Mouse (Mus musculus): ENCODE data around the gene Grm4.

The Grm4 gene

GRCm38 (mm10) chr17:27521303-27521702, at the start of gene Grm4:
TSS of gene Grm4 (minus strand) at chr17:27521403.
- DNase-seq: no peak

GRCm38 (mm10) chr17:27568228-27568627, 47.0 kb upstream of the Grm4 start:
- peak; percentile 61 for DNase-seq

- DNase-seq: no peak
Measured at GRCm38 (mm10) chr17:27565942-27566267, 44.7 kb upstream of the Grm4 start.

DNA sequence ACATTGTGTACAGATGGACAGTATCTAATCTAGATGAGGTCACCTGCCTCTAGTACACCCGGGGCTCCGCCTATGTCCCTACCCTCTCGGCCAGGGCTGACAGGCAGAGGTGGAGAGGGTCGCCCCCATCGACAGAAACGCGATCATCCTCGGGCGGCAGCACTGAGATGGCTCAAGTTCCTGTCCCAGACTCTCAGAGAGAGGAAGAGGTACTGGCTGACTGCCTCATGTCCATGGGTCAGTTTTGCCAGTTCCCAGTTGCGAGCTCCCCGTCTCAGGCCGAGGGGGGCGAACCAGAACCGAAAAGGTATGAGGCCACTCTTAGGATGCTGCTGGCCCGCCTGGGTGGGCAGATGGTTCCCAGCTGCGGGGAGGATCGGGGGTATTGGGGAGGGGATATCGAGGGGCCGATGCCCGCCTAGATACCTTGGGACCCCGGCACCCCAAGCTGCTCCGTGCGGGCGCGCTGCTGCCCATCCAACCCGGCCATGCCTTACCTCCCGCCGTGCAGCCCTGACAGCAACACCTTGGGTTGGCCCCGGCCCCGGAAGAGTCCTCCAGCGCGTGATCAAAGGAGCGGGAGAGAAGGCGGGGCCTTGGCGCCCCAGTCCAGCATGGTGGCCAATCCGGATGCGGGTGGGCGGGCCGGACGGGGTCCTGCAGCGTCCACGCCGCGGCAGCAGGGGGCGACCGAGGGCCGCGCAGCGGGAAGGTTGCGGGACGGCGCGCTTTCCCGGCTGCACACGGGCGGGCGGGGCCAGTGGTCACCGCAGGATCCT, 44.1 kb upstream of the Grm4 start, which contains the start of gene AI413582:
TSS of gene AI413582 (minus strand) at position 594 of the 779 bp plus-strand sequence.
- DNase-seq: peak; percentile 98

GRCm38 (mm10) chr17:27564391-27565162, 43.4 kb upstream of the Grm4 start:
- DNase-seq: peak; percentile 73

DNA sequence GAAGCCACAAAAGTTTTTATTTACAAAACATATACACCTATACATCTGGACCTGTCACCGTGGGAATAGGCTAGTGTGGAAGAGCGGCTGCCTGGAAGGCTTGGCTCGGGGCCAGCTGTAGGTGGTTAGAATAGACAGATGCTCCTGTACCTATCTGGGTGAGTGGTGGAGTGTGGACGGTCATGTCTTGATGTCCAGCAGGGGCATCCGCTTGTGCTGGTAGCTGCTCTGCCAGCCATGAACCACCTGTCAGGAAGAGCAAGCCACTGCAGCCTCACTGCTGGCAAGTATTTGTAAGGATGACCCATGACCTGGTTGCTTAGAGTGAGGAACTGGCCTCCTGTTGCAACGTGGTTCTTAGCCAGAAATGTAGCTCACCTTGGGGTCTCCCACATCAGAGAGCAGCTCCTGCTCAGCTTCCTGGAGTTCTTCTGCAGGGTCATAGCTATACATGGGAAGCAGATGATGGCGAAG, 42.6 kb upstream of the Grm4 start:
- DNase-seq: peak; percentile 77

DNA sequence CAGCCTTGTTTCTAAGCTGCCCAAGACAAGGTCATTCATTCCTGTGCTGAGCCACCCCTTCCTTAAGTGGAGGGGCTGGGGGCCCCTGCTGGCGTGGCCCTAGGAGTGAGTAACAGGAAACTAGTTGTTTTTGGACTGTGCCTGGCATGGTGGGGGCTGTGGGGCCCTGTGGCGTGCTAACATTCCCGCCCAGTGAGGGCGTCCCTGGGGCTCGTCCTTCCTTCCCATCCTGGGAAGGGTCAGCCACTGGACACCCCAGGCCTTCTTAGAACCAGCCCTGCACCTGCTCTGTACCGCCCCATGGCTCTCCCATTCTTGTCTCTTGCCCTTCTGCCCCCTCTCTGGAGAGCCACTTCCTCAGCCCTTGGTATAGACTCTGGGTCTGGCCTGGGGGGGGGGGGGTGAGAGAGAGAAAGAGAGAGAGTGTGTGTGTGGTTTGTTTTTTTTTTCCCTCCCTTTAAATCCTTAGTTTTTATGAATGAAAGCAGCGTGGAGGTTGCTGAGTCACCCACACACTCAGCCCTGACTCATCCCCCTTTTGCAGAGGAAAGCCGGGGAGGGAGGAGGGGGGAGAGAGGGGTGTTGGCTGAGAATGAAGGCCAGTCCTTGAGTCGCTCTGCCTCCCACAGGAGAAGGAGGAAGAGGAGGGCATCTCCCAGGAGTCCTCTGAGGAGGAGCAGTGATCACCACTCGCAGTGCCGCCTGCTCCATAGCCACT, 40.8 kb upstream of the Grm4 start:
- peak; percentile 57 for DNase-seq

- DNase-seq: no peak
Measured at GRCm38 (mm10) chr17:27560926-27561480, 39.8 kb upstream of the Grm4 start.

DNA sequence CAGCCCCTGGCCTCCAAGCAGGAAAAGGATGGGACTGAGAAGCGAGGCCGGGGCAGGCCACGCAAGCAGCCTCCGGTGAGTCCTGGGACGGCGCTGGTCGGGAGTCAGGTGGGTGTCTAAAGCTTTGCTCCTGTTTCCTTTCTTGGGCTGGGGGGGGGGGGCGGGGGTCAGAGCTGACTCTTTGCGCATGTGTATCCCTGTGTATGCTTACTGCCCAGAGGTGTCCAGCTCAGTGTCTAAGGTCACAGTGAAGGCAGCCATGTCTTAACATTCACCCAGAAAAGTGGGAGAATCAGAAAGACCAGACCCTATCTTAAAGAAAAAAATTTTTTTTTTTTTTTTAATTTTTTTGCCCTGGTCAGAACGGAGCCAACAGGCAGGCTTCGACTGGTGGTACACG, 38.4 kb upstream of the Grm4 start:
- DNase-seq: no peak

DNA sequence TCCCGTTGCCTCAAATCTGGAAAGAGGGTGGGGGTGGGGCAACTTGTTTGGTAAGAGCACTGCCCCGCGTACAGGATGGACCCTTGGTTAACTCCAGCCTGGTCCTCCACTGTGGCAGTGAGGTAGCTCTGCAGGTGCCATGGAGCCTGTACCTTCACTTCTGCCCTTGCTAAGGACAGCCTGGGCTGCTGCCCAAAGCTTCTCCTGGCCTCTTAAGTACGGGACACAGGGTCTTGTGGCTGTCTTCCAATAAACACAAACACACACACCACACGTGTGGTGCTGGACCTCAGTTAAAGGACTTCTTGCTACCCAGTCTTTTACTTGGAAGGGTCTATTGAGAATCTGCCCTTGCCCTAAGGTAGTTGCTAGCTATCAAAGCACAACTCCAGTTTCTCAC, 37.6 kb upstream of the Grm4 start:
- peak; percentile 63 for DNase-seq

- peak; percentile 82 for DNase-seq
Measured at GRCm38 (mm10) chr17:27557927-27558661, 36.9 kb upstream of the Grm4 start.

GRCm38 (mm10) chr17:27557181-27557926, 36.2 kb upstream of the Grm4 start:
- peak; percentile 72 for DNase-seq

DNA sequence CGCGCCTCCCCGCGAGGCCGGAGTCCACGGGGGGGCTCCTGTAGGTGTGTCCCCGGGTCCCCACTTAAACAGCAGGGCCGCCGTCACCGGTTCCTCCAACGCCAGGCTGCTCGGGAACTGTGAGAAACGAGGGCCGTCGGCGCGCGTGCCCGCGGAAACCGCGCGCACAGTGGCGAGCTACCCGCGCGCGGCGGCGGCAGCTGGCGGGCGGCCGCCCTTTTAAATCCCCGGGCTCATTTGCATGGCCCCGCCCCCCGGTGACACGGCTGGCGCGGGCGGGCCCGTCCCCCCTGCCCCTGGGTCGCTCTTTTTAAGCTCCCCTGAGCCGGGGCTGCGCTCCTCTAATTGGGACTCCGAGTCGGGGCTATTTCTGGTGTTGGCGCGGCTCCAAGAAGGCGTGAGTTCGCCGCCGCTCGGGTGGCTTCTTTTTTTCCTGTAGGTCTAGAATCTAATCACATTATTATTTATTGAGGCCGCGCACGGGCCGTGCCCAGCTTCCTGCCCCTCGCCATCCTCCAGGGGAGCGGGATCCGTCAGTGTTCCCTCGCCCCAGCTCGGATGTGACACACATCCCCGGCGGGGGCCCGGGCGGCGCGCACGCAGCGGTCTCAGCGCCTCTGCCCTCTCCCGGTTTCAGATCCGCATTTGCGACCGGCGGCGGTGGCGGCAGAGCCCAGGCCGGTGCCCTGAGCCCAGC, 35.3 kb upstream of the Grm4 start, which contains the start of gene Hmga1:
TSS of gene Hmga1 (plus strand) at position 183 of the 697 bp plus-strand sequence.
- DNase-seq: peak; percentile 90

DNA sequence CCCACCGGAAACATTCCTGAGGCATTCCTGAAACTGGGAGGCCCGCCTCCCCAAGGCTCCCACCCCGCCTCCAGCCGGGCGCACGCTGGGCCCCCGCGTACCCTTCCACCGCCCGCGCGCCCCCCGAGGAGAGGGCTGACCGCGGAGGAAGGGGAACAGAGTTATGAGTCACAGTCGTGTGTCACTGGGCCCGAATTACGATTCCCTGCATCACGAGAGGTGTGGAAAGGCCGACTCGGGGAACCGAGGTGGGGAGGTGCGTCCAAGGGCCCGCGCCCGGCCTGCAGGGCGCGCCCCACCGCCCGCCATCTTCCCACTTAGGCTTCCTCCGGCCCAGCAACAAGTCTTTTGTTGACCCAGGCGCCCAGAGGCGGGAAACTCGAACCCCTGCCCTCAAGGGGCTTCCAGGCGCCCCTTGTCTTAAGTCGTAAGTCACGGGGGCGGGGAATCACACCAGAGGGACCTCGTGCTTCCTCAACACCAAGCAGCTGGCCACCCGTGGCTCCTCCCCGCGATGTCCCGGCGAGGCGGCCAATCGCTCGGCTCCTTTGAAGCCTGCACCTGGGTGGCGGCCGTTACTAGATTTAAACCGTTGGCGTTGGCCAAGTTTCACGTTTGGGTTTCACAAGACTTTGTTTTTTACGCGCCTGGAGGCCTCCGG, 34.4 kb upstream of the Grm4 start:
- peak; percentile 78 for DNase-seq

GRCm38 (mm10) chr17:27555075-27555511, 33.9 kb upstream of the Grm4 start:
- peak; percentile 74 for DNase-seq

GRCm38 (mm10) chr17:27554062-27554960, 33.1 kb upstream of the Grm4 start:
- no peak for DNase-seq

- DNase-seq: peak; percentile 72
Measured at GRCm38 (mm10) chr17:27552215-27553201, 31.3 kb upstream of the Grm4 start.
